Mouse (Mus musculus): ENCODE results near the gene Hoxd12.

Hoxd12 gene

GRCm38 (mm10) chr2:74682796-74683195 is 8.0 kb downstream of the Hoxd12 start:
- no peak for DNase-seq

GRCm38 (mm10) chr2:74683471-74683951 is 8.7 kb downstream of the Hoxd12 start:
- no peak for DNase-seq

- no peak for DNase-seq
Measured at GRCm38 (mm10) chr2:74684106-74684505, 9.3 kb downstream of the Hoxd12 start.

GRCm38 (mm10) chr2:74685059-74685603 is 10.3 kb downstream of the Hoxd12 start:
- DNase-seq, result no peak

- DNase-seq, result peak; percentile 91
Measured at GRCm38 (mm10) chr2:74686301-74686987, 11.6 kb downstream of the Hoxd12 start.

- no peak for DNase-seq
Measured at GRCm38 (mm10) chr2:74686988-74687697, 12.3 kb downstream of the Hoxd12 start.

- no peak for DNase-seq
Measured at GRCm38 (mm10) chr2:74687698-74688555, 13.1 kb downstream of the Hoxd12 start.

- no peak for DNase-seq
Measured at GRCm38 (mm10) chr2:74688795-74689573, 14.2 kb downstream of the Hoxd12 start.

- DNase-seq, result no peak
Measured at GRCm38 (mm10) chr2:74689574-74690337, 14.9 kb downstream of the Hoxd12 start.

GRCm38 (mm10) chr2:74690338-74690716 is 15.5 kb downstream of the Hoxd12 start:
- DNase-seq, result no peak

GRCm38 (mm10) chr2:74691022-74691951 is 16.5 kb downstream of the Hoxd12 start, which contains the start of gene Hoxd10:
Gene Hoxd10, plus strand, starts transcription at chr2:74691924.
- DNase-seq, result peak; percentile 91

GRCm38 (mm10) chr2:74691995-74692807 is 17.4 kb downstream of the Hoxd12 start:
- DNase-seq, result no peak

- no peak for DNase-seq
Measured at GRCm38 (mm10) chr2:74692808-74693431, 18.1 kb downstream of the Hoxd12 start.

GRCm38 (mm10) chr2:74693432-74693827 is 18.6 kb downstream of the Hoxd12 start:
- DNase-seq, result no peak

- peak; percentile 77 for DNase-seq
Measured at GRCm38 (mm10) chr2:74694066-74694465, 19.3 kb downstream of the Hoxd12 start.

- no peak for DNase-seq
Measured at GRCm38 (mm10) chr2:74695383-74695782, 20.6 kb downstream of the Hoxd12 start.

- no peak for DNase-seq
Measured at GRCm38 (mm10) chr2:74695813-74696430, 21.1 kb downstream of the Hoxd12 start.
